Mouse (Mus musculus) brain, adult 10 weeks (tissue): ENCODE results near the gene Abhd14a. TPM values are rescaled to one million over a fixed set of nuclear protein-coding genes. Genes with fewer than 3 reads are reported as not detected.

ENCODE experiments used
- polyA plus RNA-seq: library from polyadenylated mRNA; stranded (reverse); fragments of 350-450 nt; fragmentation: Illumina TruSeq; extraction: RNeasy Lipid Tissue Mini Kit (QIAGEN cat#74804); gene quantifications from one replicate; pipeline ENCODE4 v1.2.3, GENCODE M21; 2015; ENCODE audit warnings: low read depth, low replicate concordance

The Abhd14a gene
- 52.0 TPM for polyA plus RNA-seq

DNA sequence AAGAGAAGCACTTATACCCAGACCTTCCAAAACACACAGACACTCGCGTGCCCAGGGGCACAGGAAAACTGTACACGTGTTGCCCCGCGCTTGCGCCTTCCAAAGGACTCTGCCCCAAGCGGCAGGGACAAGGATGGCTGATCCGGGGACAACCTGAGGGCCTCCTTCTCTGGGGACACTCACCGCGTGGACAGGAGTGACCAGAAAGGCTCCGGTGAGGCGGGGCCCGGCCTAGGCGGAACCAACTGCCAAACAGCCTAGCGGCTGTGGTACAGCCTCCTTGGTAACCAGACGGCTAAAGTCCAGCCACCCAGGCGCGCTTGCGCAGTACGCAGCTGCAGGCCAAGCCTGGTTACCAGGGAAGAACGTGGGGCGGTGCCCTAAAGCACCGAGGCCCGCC is at the start of gene Abhd14a, which contains the start of gene Abhd14b:
TSS of gene Abhd14a (minus strand) at position 331 of the 400 bp plus-strand sequence.
TSS of gene Abhd14b (plus strand) at position 112 of the 400 bp plus-strand sequence.

GRCm38 (mm10) chr9:106476924-106477484 is 29.5 kb upstream of the Abhd14a start, which contains the start of gene Parp3:
TSS of gene Parp3 (minus strand) at chr9:106476949.

GRCm38 (mm10) chr9:106475663-106476001 is 28.2 kb upstream of the Abhd14a start, which contains the start of gene Rrp9:
TSS of gene Rrp9 (plus strand) at chr9:106475963.

GRCm38 (mm10) chr9:106465571-106466200 is 18.2 kb upstream of the Abhd14a start, which contains the start of gene Gpr62:
TSS of gene Gpr62 (minus strand) at chr9:106465938.

DNA sequence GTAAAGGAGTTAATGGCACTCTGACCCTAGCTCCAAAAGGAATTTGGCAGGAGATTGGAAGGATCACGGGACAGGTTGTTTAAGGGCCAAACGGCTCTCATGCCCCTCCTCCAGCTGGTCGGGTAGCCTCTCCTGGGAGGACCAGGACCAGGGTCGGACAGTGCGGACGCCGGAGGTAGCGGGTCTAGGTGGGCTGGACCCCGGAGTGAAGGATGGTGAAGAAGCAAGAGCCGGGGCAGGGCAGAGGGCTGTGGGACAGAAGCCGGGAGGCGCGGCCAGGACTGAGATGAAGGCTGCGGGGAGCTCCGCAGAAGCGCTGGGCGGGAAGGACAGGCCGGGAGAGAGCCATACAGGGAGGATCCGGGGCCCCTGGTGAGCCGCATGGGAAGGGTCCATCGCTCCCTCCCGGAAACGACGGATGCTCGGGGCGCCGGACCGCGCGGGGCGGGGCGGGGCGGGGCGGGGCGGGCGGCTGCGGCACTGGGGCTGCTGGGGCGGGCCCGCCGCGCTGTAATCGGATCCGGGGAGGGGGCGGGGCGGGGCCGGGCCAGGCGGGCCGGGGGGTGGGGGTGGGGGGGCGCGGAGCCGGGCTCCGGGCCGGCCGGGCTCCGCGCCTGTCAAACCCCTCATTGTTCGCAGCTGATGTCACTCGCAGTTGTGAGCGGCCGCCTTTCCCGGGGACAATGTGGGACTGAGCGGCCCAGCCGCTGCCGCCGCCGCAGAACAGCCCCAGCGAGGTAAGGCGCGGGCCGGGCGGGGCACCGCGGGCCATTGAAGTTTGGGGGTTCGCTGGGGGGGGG is 6.0 kb upstream of the Abhd14a start, which contains the start of gene Pcbp4:
TSS of gene Pcbp4 (plus strand) at position 21 of the 800 bp plus-strand sequence.

GRCm38 (mm10) chr9:106429221-106430014 is 18.1 kb downstream of the Abhd14a start, which contains the start of gene Rpl29:
TSS of gene Rpl29 (plus strand) at chr9:106429454.

Other genes starting within 250 kb of the Abhd14a start
- 33.0 TPM for gene Ppm1m, start 247.9 kb downstream of the Abhd14a start, polyA plus RNA-seq
- gene Twf2, start 244.6 kb downstream of the Abhd14a start, polyA plus RNA-seq, result 67.1 TPM
- 0.61 TPM for gene Tlr9, start 225.1 kb downstream of the Abhd14a start, polyA plus RNA-seq
- gene Alas1, start 199.0 kb downstream of the Abhd14a start, polyA plus RNA-seq, result 108 TPM
- 22.6 TPM for gene Poc1a, start 166.6 kb downstream of the Abhd14a start, polyA plus RNA-seq
- gene Dusp7, start 79.0 kb downstream of the Abhd14a start, polyA plus RNA-seq, result 43.8 TPM
- gene Rpl29, start 18.2 kb downstream of the Abhd14a start, polyA plus RNA-seq, result 573 TPM
- 19.3 TPM for gene Acy1, start 9.4 kb downstream of the Abhd14a start, polyA plus RNA-seq
- gene Abhd14b, start 219 bp downstream of the Abhd14a start, polyA plus RNA-seq, result 23.2 TPM
- gene Pcbp4, start 5.6 kb upstream of the Abhd14a start, polyA plus RNA-seq, result 165 TPM
- gene Gpr62, start 18.3 kb upstream of the Abhd14a start, polyA plus RNA-seq, result 10.9 TPM
- 37.0 TPM for gene Rrp9, start 28.3 kb upstream of the Abhd14a start, polyA plus RNA-seq
- gene Parp3, start 29.3 kb upstream of the Abhd14a start, polyA plus RNA-seq, result 4.1 TPM
- gene Iqcf1, start 52.3 kb upstream of the Abhd14a start, polyA plus RNA-seq, result not detected
- not detected for gene Iqcf5, start 66.9 kb upstream of the Abhd14a start, polyA plus RNA-seq
- not detected for gene Iqcf3, start 114.0 kb upstream of the Abhd14a start, polyA plus RNA-seq
- gene Iqcf4, start 123.3 kb upstream of the Abhd14a start, polyA plus RNA-seq, result not detected
- not detected for gene Iqcf6, start 178.9 kb upstream of the Abhd14a start, polyA plus RNA-seq
- 19.8 TPM for gene Grm2, start 208.4 kb upstream of the Abhd14a start, polyA plus RNA-seq
- gene Tex264, start 238.2 kb upstream of the Abhd14a start, polyA plus RNA-seq, result 89.0 TPM